Comparison of ENCODE assay signal across 8 mouse cellular contexts in the genomic region with DNA sequence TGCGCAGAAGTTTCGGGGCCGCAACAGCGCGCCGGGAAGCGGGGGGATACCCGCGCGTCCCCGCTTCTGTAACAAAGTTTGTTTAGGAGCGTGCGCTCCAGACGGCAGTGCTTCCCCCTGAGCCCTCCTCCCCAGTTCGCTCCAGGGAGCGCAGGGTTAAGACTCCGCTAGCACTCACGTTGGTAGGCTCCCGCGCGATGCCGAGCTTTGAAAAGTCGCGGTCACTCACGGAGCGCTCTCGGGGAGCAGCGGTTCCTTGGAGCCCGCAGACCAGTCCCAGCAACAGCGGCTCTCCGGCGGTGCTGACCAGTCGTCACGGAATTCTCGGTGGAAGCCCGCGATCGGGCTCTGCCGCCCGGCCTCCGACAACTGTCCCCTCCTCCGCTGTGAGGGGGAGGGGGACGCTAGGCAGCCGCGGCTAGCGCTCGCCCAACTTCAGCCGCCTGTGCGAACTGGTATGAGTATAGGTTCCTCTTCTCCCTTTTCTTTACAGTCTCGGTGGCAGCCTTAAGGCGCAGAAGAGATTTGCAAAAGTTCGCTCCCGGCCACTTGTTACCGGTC. TPM values are rescaled to one million over a fixed set of nuclear protein-coding genes. Genes with fewer than 3 reads are reported as not detected.
A peak's percentile ranks its signal among the peaks of the same experiment; 100 is the strongest.
DNase-seq lines count a peak whose midpoint lies in the region; ATAC-seq and TF ChIP-seq lines count a peak whose summit lies in the region.

No protein-coding gene starts in this region.

- H3K4me2 ChIP-seq in kidney, embryonic 16.5 days (replicated peaks; ENCODE audit: low read depth, low read length) = peak overlapping the region; percentile 80
- peak overlapping the region; percentile 93 for H3K4me2 ChIP-seq in liver, postnatal 0 days (ENCODE audit: low read depth, low read length)
- peak overlapping the region; percentile 90 for H3K4me2 ChIP-seq in neural tube, embryonic 15.5 days

- TF ChIP-seq CTCF in liver, postnatal 0 days (IDR thresholded peaks at IDR 0.05; ENCODE audit: low read depth) = no peak

- peak; percentile 86 for DNase-seq in heart, embryonic 10.5 days (ENCODE audit: low spot score)
- DNase-seq in heart, adult 9 months (ENCODE audit: low spot score in 2 of 2) = no peak
- peak; percentile 75 for DNase-seq in embryo, embryonic 11 days
- peak; percentile 63 for DNase-seq in gastrocnemius, postnatal 25 days
- DNase-seq in liver, postnatal 0 days = peak; percentile 65
- DNase-seq in thymus, adult 18-20 months = peak; percentile 49

- WGBS in heart, embryonic 10.5 days = under 1% methylated on average over 54 of the region's 54 CpGs
- WGBS in kidney, embryonic 16.5 days = under 1% methylated on average over 54 of the region's 54 CpGs
- under 1% methylated on average over 54 of the region's 54 CpGs for WGBS in liver, postnatal 0 days (ENCODE audit: insufficient replicate concordance)
- under 1% methylated on average over 53 of the region's 54 CpGs for WGBS in neural tube, embryonic 15.5 days

- H3K27me3 ChIP-seq in heart, embryonic 10.5 days (ENCODE audit: insufficient read depth, poor library complexity, severe bottlenecking) = no peaks in the 10 kb centered on the region
- no peaks in the 10 kb centered on the region for H3K27me3 ChIP-seq in kidney, embryonic 16.5 days (ENCODE audit: insufficient read depth, low read length)
- peaks cover 4% of the 10 kb centered on the region; the same call in 1 of the 2 replicates for H3K27me3 ChIP-seq in liver, postnatal 0 days (ENCODE audit: insufficient read depth, low read length)
- no peaks in the 10 kb centered on the region for H3K27me3 ChIP-seq in neural tube, embryonic 15.5 days (replicated peaks)

- H3K36me3 ChIP-seq in heart, embryonic 10.5 days = peaks cover 2% of the 10 kb centered on the region; the same call in 1 of the 2 replicates
- no peaks in the 10 kb centered on the region for H3K36me3 ChIP-seq in kidney, embryonic 16.5 days (ENCODE audit: insufficient read depth, low read length)
- H3K36me3 ChIP-seq in liver, postnatal 0 days (replicated peaks; ENCODE audit: insufficient read depth, low read length) = no peaks in the 10 kb centered on the region
- no peaks in the 10 kb centered on the region for H3K36me3 ChIP-seq in neural tube, embryonic 15.5 days

- peak overlapping the region; percentile 96 for H3K9ac ChIP-seq in kidney, embryonic 16.5 days (replicated peaks; ENCODE audit: low read length)
- peak overlapping the region; percentile 92 for H3K9ac ChIP-seq in liver, postnatal 0 days (replicated peaks)
- peak overlapping the region; percentile 65 for H3K9ac ChIP-seq in neural tube, embryonic 15.5 days (replicated peaks)

- ATAC-seq in kidney, embryonic 16.5 days (ENCODE audit: low FRiP score, low TSS enrichment) = no peak
- peak; percentile 3; the same call in 1 of the 2 replicates for ATAC-seq in liver, postnatal 0 days
- peak; percentile 7 for ATAC-seq in neural tube, embryonic 15.5 days (ENCODE audit: low FRiP score)

- peak overlapping the region; percentile 97 for H3K27ac ChIP-seq in heart, embryonic 10.5 days
- H3K27ac ChIP-seq in kidney, embryonic 16.5 days (ENCODE audit: low read length) = peak overlapping the region; percentile 99
- peak overlapping the region; percentile 98 for H3K27ac ChIP-seq in liver, postnatal 0 days (ENCODE audit: low read depth)
- H3K27ac ChIP-seq in neural tube, embryonic 15.5 days (replicated peaks) = peak overlapping the region; percentile 97

- peaks cover 12% of the 10 kb centered on the region for H3K4me1 ChIP-seq in heart, embryonic 10.5 days
- peaks cover 35% of the 10 kb centered on the region for H3K4me1 ChIP-seq in kidney, embryonic 16.5 days (ENCODE audit: insufficient read depth, low read length)
- H3K4me1 ChIP-seq in liver, postnatal 0 days (ENCODE audit: insufficient read depth) = 0 out of 2 replicates have a peak, but pooled peaks cover 3% of the 10 kb centered on the region
- H3K4me1 ChIP-seq in neural tube, embryonic 15.5 days = peaks cover 44% of the 10 kb centered on the region

- no peaks in the 10 kb centered on the region for H3K9me3 ChIP-seq in heart, embryonic 10.5 days
- H3K9me3 ChIP-seq in kidney, embryonic 16.5 days (ENCODE audit: low read length) = no peaks in the 10 kb centered on the region
- no peaks in the 10 kb centered on the region for H3K9me3 ChIP-seq in liver, postnatal 0 days (ENCODE audit: low read length)
- no peaks in the 10 kb centered on the region for H3K9me3 ChIP-seq in neural tube, embryonic 15.5 days (replicated peaks)

- peak overlapping the region; percentile 91 for H3K4me3 ChIP-seq in heart, embryonic 10.5 days
- H3K4me3 ChIP-seq in kidney, embryonic 16.5 days (ENCODE audit: low read length) = peak overlapping the region; percentile 79
- H3K4me3 ChIP-seq in liver, postnatal 0 days (ENCODE audit: low read depth, low read length) = peak overlapping the region; percentile 83
- peak overlapping the region; percentile 63 for H3K4me3 ChIP-seq in neural tube, embryonic 15.5 days (replicated peaks)

- TF ChIP-seq EP300 in liver, postnatal 0 days (IDR thresholded peaks at IDR 0.05; ENCODE audit: low read depth) = no peak

RNA-seq across cellular contexts. Expression of gene Jun, which starts 0.6 kb away (rescaled TPM):
- polyA plus RNA-seq in heart, embryonic 10.5 days (2016; fragmentation: Nextera tagmentation; extraction: Ambion mirVana) = 75.7 and 76.6 TPM in 2 replicates
- 10 to 100 TPM; 54.4 to 54.5 TPM for total RNA-seq in gastrocnemius, postnatal 25 days (2021)
- polyA plus RNA-seq in kidney, embryonic 16.5 days (2015; fragmentation: Nextera tagmentation; extraction: Ambion mirVana) = 71.9 and 73.0 TPM in 2 replicates
- polyA plus RNA-seq in liver, postnatal 0 days (2015; fragmentation: Nextera tagmentation; extraction: Ambion mirVana) = 5.7 and 6.4 TPM in 2 replicates
- polyA plus RNA-seq in neural tube, embryonic 15.5 days (2015; fragmentation: Nextera tagmentation; extraction: Ambion mirVana) = 73.8 and 75.5 TPM in 2 replicates

Comparison
In these comparisons a context has a peak if more than half of its experiments do, and no peak if none do; other contexts are left out.
1. DNase-seq: peak in heart, embryonic 10.5 days (single experiment), embryo, embryonic 11 days (single experiment), gastrocnemius, postnatal 25 days (single experiment), liver, postnatal 0 days (single experiment) and thymus, adult 18-20 months (2 of 2); none in heart, adult 9 months (0 of 2).
2. Peak in every context shown above with its lines, with median percentiles within 50 percentile points of each other: H3K27ac ChIP-seq, H3K4me3 ChIP-seq, H3K4me2 ChIP-seq and H3K9ac ChIP-seq.